Mouse (Mus musculus): ENCODE measurements at regions not wholly inside any gene's neighbourhood (a gene's known extent, or its start where the extent isn't known, plus 50 kb on each side); places are given as distances from the start of the nearest gene placed in this dataset.
"Not testable (repeated sequence)": the region's sequence is repeated elsewhere in the genome, so short reads cannot be mapped to it uniquely, and the experiment has no call there.

- H3K9me3 ChIP-seq (replicated peaks; ENCODE audit: control insufficient read depth, low read length); H3K4me3 ChIP-seq (replicated peaks; ENCODE audit: low read length); H3K36me3 ChIP-seq (ENCODE audit: control insufficient read depth, insufficient read depth, low read length); ATAC-seq (ENCODE audit: insufficient read depth, low FRiP score); H3K4me2 ChIP-seq (ENCODE audit: low read depth, low read length); H3K4me1 ChIP-seq (ENCODE audit: control insufficient read depth, insufficient read depth, low read length); H3K27ac ChIP-seq (ENCODE audit: low read length); H3K27me3 ChIP-seq (ENCODE audit: control insufficient read depth, insufficient read depth, low read length); H3K9ac ChIP-seq (ENCODE audit: low read length): not testable (repeated sequence)
- WGBS: 67% methylated on average over 1 of the region's 3 CpGs
These were observed 558.0 kb upstream of the Olfr1507 start for GRCm38 (mm10) chr14:53053465-53054123.

GRCm38 (mm10) chr14:53047683-53048082, 552.1 kb upstream of the Olfr1507 start:
- not testable (repeated sequence) for H3K4me3 ChIP-seq (replicated peaks; ENCODE audit: low read length); H3K27ac ChIP-seq (ENCODE audit: low read length); H3K9me3 ChIP-seq (replicated peaks; ENCODE audit: control insufficient read depth, low read length); H3K4me1 ChIP-seq (ENCODE audit: control insufficient read depth, insufficient read depth, low read length); H3K9ac ChIP-seq (ENCODE audit: low read length); H3K36me3 ChIP-seq (ENCODE audit: control insufficient read depth, insufficient read depth, low read length); H3K4me2 ChIP-seq (ENCODE audit: low read depth, low read length); ATAC-seq (ENCODE audit: insufficient read depth, low FRiP score); H3K27me3 ChIP-seq (ENCODE audit: control insufficient read depth, insufficient read depth, low read length)
- WGBS: 85% methylated on average over 3 of the region's 3 CpGs

- H3K4me1 ChIP-seq (ENCODE audit: control insufficient read depth, insufficient read depth, low read length); H3K4me2 ChIP-seq (ENCODE audit: low read depth, low read length); H3K36me3 ChIP-seq (ENCODE audit: control insufficient read depth, insufficient read depth, low read length); H3K9me3 ChIP-seq (replicated peaks; ENCODE audit: control insufficient read depth, low read length); H3K9ac ChIP-seq (ENCODE audit: low read length); H3K27me3 ChIP-seq (ENCODE audit: control insufficient read depth, insufficient read depth, low read length); ATAC-seq (ENCODE audit: insufficient read depth, low FRiP score); H3K4me3 ChIP-seq (replicated peaks; ENCODE audit: low read length); H3K27ac ChIP-seq (ENCODE audit: low read length): not testable (repeated sequence)
- 77% methylated on average over 1 of the region's 1 CpGs for WGBS
These were observed 551.4 kb upstream of the Olfr1507 start for GRCm38 (mm10) chr14:53046975-53047374.

GRCm38 (mm10) chr14:53045331-53045730, 549.8 kb upstream of the Olfr1507 start:
- not testable (repeated sequence) for H3K9ac ChIP-seq (ENCODE audit: low read length)

GRCm38 (mm10) chr14:53044101-53044500, 548.6 kb upstream of the Olfr1507 start:
- not testable (repeated sequence) for H3K27me3 ChIP-seq (ENCODE audit: control insufficient read depth, insufficient read depth, low read length); H3K4me2 ChIP-seq (ENCODE audit: low read depth, low read length); H3K4me3 ChIP-seq (replicated peaks; ENCODE audit: low read length); H3K36me3 ChIP-seq (ENCODE audit: control insufficient read depth, insufficient read depth, low read length); H3K4me1 ChIP-seq (ENCODE audit: control insufficient read depth, insufficient read depth, low read length); H3K9ac ChIP-seq (ENCODE audit: low read length); ATAC-seq (ENCODE audit: insufficient read depth, low FRiP score); H3K9me3 ChIP-seq (replicated peaks; ENCODE audit: control insufficient read depth, low read length); H3K27ac ChIP-seq (ENCODE audit: low read length)
- WGBS: 78% methylated on average over 3 of the region's 4 CpGs

More at GRCm38 (mm10) chr14:53045331-53045730, 549.8 kb upstream of the Olfr1507 start:
- not testable (repeated sequence) for H3K4me1 ChIP-seq (ENCODE audit: control insufficient read depth, insufficient read depth, low read length); H3K36me3 ChIP-seq (ENCODE audit: control insufficient read depth, insufficient read depth, low read length); H3K27me3 ChIP-seq (ENCODE audit: control insufficient read depth, insufficient read depth, low read length); ATAC-seq (ENCODE audit: insufficient read depth, low FRiP score); H3K27ac ChIP-seq (ENCODE audit: low read length); H3K4me3 ChIP-seq (replicated peaks; ENCODE audit: low read length); H3K4me2 ChIP-seq (ENCODE audit: low read depth, low read length); H3K9me3 ChIP-seq (replicated peaks; ENCODE audit: control insufficient read depth, low read length)
- WGBS: 76% methylated on average over 3 of the region's 3 CpGs

GRCm38 (mm10) chr14:53042016-53042415, 546.5 kb upstream of the Olfr1507 start:
- not testable (repeated sequence) for H3K9ac ChIP-seq (ENCODE audit: low read length); ATAC-seq (ENCODE audit: insufficient read depth, low FRiP score); H3K9me3 ChIP-seq (replicated peaks; ENCODE audit: control insufficient read depth, low read length); H3K27me3 ChIP-seq (ENCODE audit: control insufficient read depth, insufficient read depth, low read length); H3K4me2 ChIP-seq (ENCODE audit: low read depth, low read length); H3K27ac ChIP-seq (ENCODE audit: low read length); H3K4me1 ChIP-seq (ENCODE audit: control insufficient read depth, insufficient read depth, low read length); H3K36me3 ChIP-seq (ENCODE audit: control insufficient read depth, insufficient read depth, low read length); H3K4me3 ChIP-seq (replicated peaks; ENCODE audit: low read length)
- 11% methylated on average over 3 of the region's 3 CpGs for WGBS

- H3K36me3 ChIP-seq (ENCODE audit: control insufficient read depth, insufficient read depth, low read length): not testable (repeated sequence)
- 53% methylated on average over 4 of the region's 4 CpGs for whole genome bisulfite sequencing
These were observed 543.9 kb upstream of the Olfr1507 start for GRCm38 (mm10) chr14:53039475-53039874.

GRCm38 (mm10) chr14:53034940-53035339, 539.4 kb upstream of the Olfr1507 start:
- H3K36me3 ChIP-seq (ENCODE audit: control insufficient read depth, insufficient read depth, low read length); H3K9ac ChIP-seq (ENCODE audit: low read length); H3K27me3 ChIP-seq (ENCODE audit: control insufficient read depth, insufficient read depth, low read length); H3K27ac ChIP-seq (ENCODE audit: low read length); H3K4me3 ChIP-seq (replicated peaks; ENCODE audit: low read length); ATAC-seq (ENCODE audit: insufficient read depth, low FRiP score); H3K4me1 ChIP-seq (ENCODE audit: control insufficient read depth, insufficient read depth, low read length); H3K9me3 ChIP-seq (replicated peaks; ENCODE audit: control insufficient read depth, low read length); H3K4me2 ChIP-seq (ENCODE audit: low read depth, low read length): not testable (repeated sequence)
- WGBS: no CpG with 5 or more reads among the region's 4 CpGs

More at GRCm38 (mm10) chr14:53039475-53039874, 543.9 kb upstream of the Olfr1507 start:
- not testable (repeated sequence) for H3K4me1 ChIP-seq (ENCODE audit: control insufficient read depth, insufficient read depth, low read length); H3K9me3 ChIP-seq (replicated peaks; ENCODE audit: control insufficient read depth, low read length); H3K27me3 ChIP-seq (ENCODE audit: control insufficient read depth, insufficient read depth, low read length); H3K27ac ChIP-seq (ENCODE audit: low read length); H3K4me3 ChIP-seq (replicated peaks; ENCODE audit: low read length); H3K9ac ChIP-seq (ENCODE audit: low read length); H3K4me2 ChIP-seq (ENCODE audit: low read depth, low read length); ATAC-seq (ENCODE audit: insufficient read depth, low FRiP score)

GRCm38 (mm10) chr14:53033221-53033620, 537.7 kb upstream of the Olfr1507 start:
- not testable (repeated sequence) for ATAC-seq (ENCODE audit: insufficient read depth, low FRiP score); H3K36me3 ChIP-seq (ENCODE audit: control insufficient read depth, insufficient read depth, low read length); H3K9me3 ChIP-seq (replicated peaks; ENCODE audit: control insufficient read depth, low read length); H3K27ac ChIP-seq (ENCODE audit: low read length); H3K4me2 ChIP-seq (ENCODE audit: low read depth, low read length); H3K9ac ChIP-seq (ENCODE audit: low read length); H3K4me3 ChIP-seq (replicated peaks; ENCODE audit: low read length); H3K27me3 ChIP-seq (ENCODE audit: control insufficient read depth, insufficient read depth, low read length); H3K4me1 ChIP-seq (ENCODE audit: control insufficient read depth, insufficient read depth, low read length)
- 63% methylated on average over 1 of the region's 6 CpGs for WGBS

Measured in stomach, embryonic 16.5 days (tissue).